Mouse (Mus musculus) adrenal gland, adult 2 months (tissue): ENCODE data around the gene Fubp1. TPM values are rescaled to one million over a fixed set of nuclear protein-coding genes. Genes with fewer than 3 reads are reported as not detected.

Experiments used
- DNase-seq: peaks from one replicate; pipeline ENCODE4 v3.0.0; 2021
- long read RNA-seq: library from polyadenylated mRNA; stranded (forward); transcript quantifications from one replicate; pipeline ENCODE4 v2.0.0, GENCODE M21; 2021
- polyA plus RNA-seq: library from polyadenylated mRNA; depleted of rRNA; stranded (reverse); fragments of >200 nt; gene quantifications from 2 replicates; pipeline ENCODE4 v1.2.3, GENCODE M21; 2012; rRNA removed
- total RNA-seq, 2 experiments: library from RNA; stranded (reverse); gene quantifications; 2 replicates each; pipeline ENCODE4 v1.2.3; 2021

The Fubp1 gene
- total RNA-seq (100 to 1,000 TPM; 118 to 137 TPM), polyA plus RNA-seq (71.8 and 97.5 TPM in 2 replicates)
- long read RNA-seq, full-length matches to known transcripts: 32 of 60 reads
- long read RNA-seq, partial matches to known transcripts: 3 of 60 reads
- long read RNA-seq, other reads (novel, unspliced or antisense): 25 of 60 reads

- peak; percentile 100 for DNase-seq
Measured at GRCm38 (mm10) chr3:152209967-152210634, at the start of gene Fubp1, which contains the start of gene Dnajb4. Gene Fubp1, plus strand, starts transcription at chr3:152210422. Gene Dnajb4, minus strand, starts transcription at chr3:152210302.

GRCm38 (mm10) chr3:152160607-152161006, 49.6 kb upstream of the Fubp1 start:
- no peak for DNase-seq

GRCm38 (mm10) chr3:152163320-152163719, 46.9 kb upstream of the Fubp1 start:
- no peak for DNase-seq

- no peak for DNase-seq
Measured at GRCm38 (mm10) chr3:152165014-152165350, 45.2 kb upstream of the Fubp1 start.

- DNase-seq: peak; percentile 58
Measured at GRCm38 (mm10) chr3:152165351-152166098, 44.7 kb upstream of the Fubp1 start.

- DNase-seq: no peak
Measured at GRCm38 (mm10) chr3:152166099-152166423, 44.2 kb upstream of the Fubp1 start, which contains the start of gene Gipc2. Gene Gipc2, minus strand, starts transcription at chr3:152166230.

GRCm38 (mm10) chr3:152166699-152167451, 43.3 kb upstream of the Fubp1 start:
- no peak for DNase-seq

GRCm38 (mm10) chr3:152168007-152168406, 42.2 kb upstream of the Fubp1 start:
- no peak for DNase-seq

GRCm38 (mm10) chr3:152170407-152170806, 39.8 kb upstream of the Fubp1 start:
- no peak for DNase-seq

- DNase-seq: peak; percentile 39
Measured at GRCm38 (mm10) chr3:152171236-152171635, 39.0 kb upstream of the Fubp1 start.

GRCm38 (mm10) chr3:152171862-152172261, 38.4 kb upstream of the Fubp1 start:
- DNase-seq: no peak

- no peak for DNase-seq
Measured at GRCm38 (mm10) chr3:152172322-152172935, 37.8 kb upstream of the Fubp1 start.

- DNase-seq: no peak
Measured at GRCm38 (mm10) chr3:152178816-152179215, 31.4 kb upstream of the Fubp1 start.

- no peak for DNase-seq
Measured at GRCm38 (mm10) chr3:152179285-152179684, 30.9 kb upstream of the Fubp1 start.

GRCm38 (mm10) chr3:152180624-152181023, 29.6 kb upstream of the Fubp1 start:
- no peak for DNase-seq

- DNase-seq: no peak
Measured at GRCm38 (mm10) chr3:152183522-152183921, 26.7 kb upstream of the Fubp1 start.

GRCm38 (mm10) chr3:152186106-152186505, 24.1 kb upstream of the Fubp1 start:
- no peak for DNase-seq

GRCm38 (mm10) chr3:152189306-152189705, 20.9 kb upstream of the Fubp1 start:
- DNase-seq: peak; percentile 28

- peak; percentile 35 for DNase-seq
Measured at GRCm38 (mm10) chr3:152190679-152191477, 19.3 kb upstream of the Fubp1 start.

GRCm38 (mm10) chr3:152191791-152192237, 18.4 kb upstream of the Fubp1 start:
- peak; percentile 61 for DNase-seq
